Mouse (Mus musculus) ES-E14 (cell line): ENCODE results near the gene Stam. TPM values are rescaled to one million over a fixed set of nuclear protein-coding genes. Genes with fewer than 3 reads are reported as not detected.
A peak's percentile ranks its signal among the peaks of the same experiment; 100 is the strongest.

Experiments
- DNase-seq: peaks from one replicate; pipeline ENCODE4 v3.0.0-alpha.2; 2013; ENCODE audit warnings: low read depth, low spot score
- H3K27ac ChIP-seq: 2 replicates; pipeline ENCODE4 v1.5.1; 2012; ENCODE audit warnings: low read depth, mild to moderate bottlenecking, low read length, moderate library complexity, mixed read lengths; ENCODE audit not compliant: poor library complexity, insufficient read depth, severe bottlenecking
- H3K36me3 ChIP-seq: 2 replicates; pipeline ENCODE4 v1.6.1; 2012; ENCODE audit warnings: mild to moderate bottlenecking, low read length, moderate library complexity, mixed read lengths; ENCODE audit not compliant: control insufficient read depth, poor library complexity, insufficient read depth, severe bottlenecking
- H3K4me1 ChIP-seq, 2 experiments: fragments of 150-350 bp in 1 of 2; sonication (generic) in 1 of 2; 2 replicates each; pipeline ENCODE4 v1.6.1; 2012; ENCODE audit warnings: low read length in 2 of 2, mild to moderate bottlenecking in 1 of 2, mixed read lengths in 1 of 2; ENCODE audit not compliant: control insufficient read depth in 2 of 2, insufficient read depth in 2 of 2, poor library complexity in 1 of 2
- H3K4me3 ChIP-seq, 2 experiments: fragments of 150-350 bp in 1 of 2; sonication (generic) in 1 of 2; 2 replicates each; pipeline ENCODE4 v1.5.1; 2012; ENCODE audit warnings: low read length in 2 of 2, low read depth in 1 of 2, mild to moderate bottlenecking in 1 of 2, mixed read lengths in 1 of 2; ENCODE audit not compliant: insufficient read depth in 1 of 2, poor library complexity in 1 of 2, severe bottlenecking in 1 of 2
- H3K9ac ChIP-seq: 2 replicates; pipeline ENCODE4 v1.6.1; 2012; ENCODE audit warnings: low read depth, mild to moderate bottlenecking, low read length, mixed read lengths; ENCODE audit not compliant: poor library complexity, insufficient read depth, severe bottlenecking
- H3K9me3 ChIP-seq: fragments of 150-350 bp; sonication (generic); 2 replicates; pipeline ENCODE4 v1.6.1; 2012; ENCODE audit warnings: low read depth, mild to moderate bottlenecking, low read length; ENCODE audit not compliant: control insufficient read depth, insufficient read depth
- CHD2 ChIP-seq: IDR thresholded peaks from 2 replicates; pipeline ENCODE4 v1.6.1; 2014; ENCODE audit warnings: mild to moderate bottlenecking, low read depth, low read length, inconsistent platforms
- HCFC1 ChIP-seq: IDR thresholded peaks from 2 replicates; pipeline ENCODE4 v1.6.1; 2012; ENCODE audit warnings: low read length, inconsistent platforms, borderline replicate concordance; ENCODE audit not compliant: insufficient read depth
- MAFK ChIP-seq: IDR thresholded peaks from 2 replicates; pipeline ENCODE4 v1.6.1; 2014; ENCODE audit warnings: mild to moderate bottlenecking, low read depth, low read length, inconsistent platforms; ENCODE audit not compliant: insufficient read depth
- ZC3H11A ChIP-seq: IDR thresholded peaks from 2 replicates; pipeline ENCODE4 v1.6.1; 2012; ENCODE audit warnings: low read depth, mild to moderate bottlenecking, inconsistent platforms, low read length, borderline replicate concordance
- ZNF384 ChIP-seq: IDR thresholded peaks from 2 replicates; pipeline ENCODE4 v1.6.1; 2012; ENCODE audit warnings: low read depth, low read length, inconsistent platforms
- in situ Hi-C, 2 experiments: fragments of 600-800 bp; cut with MboI; formaldehyde crosslinking; loops; one replicate each; pipeline ENCODE4 v1.15.1; 2025; ENCODE audit warnings: low sequenced_read_pairs in 2 of 2, inconsistent platforms in 1 of 2; ENCODE audit not compliant: unreplicated experiment in 2 of 2
- total RNA-seq: library from RNA; depleted of rRNA; stranded (reverse); fragments of 300-350 nt; gene quantifications from 2 replicates; pipeline ENCODE4 v1.2.3, GENCODE M21; 2012; rRNA removed

Gene Stam
- total RNA-seq, result 40.5 and 48.6 TPM in 2 replicates

GRCm38 (mm10) chr2:14073362-14074220 is at the start of gene Stam:
Gene Stam, plus strand, starts transcription at chr2:14074098.
- Histone ChIP-seq H3K9me3 (no peaks in the 10 kb centered on the region), H3K4me3 (peak within 1 kb of the TSS; percentile 84 to 96), H3K9ac (peak within 1 kb of the TSS; percentile 99), H3K4me1 (peaks cover 0 to 5% of the 10 kb centered on the region in 2 experiments; a peak in 2 of 4 replicates), H3K36me3 (no peaks in the 10 kb centered on the region), H3K27ac (peak within 1 kb of the TSS; percentile 93)
- DNase-seq, result peak; percentile 84
- in situ Hi-C loops, result no loop called here
- TF ChIP-seq ZNF384 (peak; percentile 58; the same call in 1 of the 2 replicates), HCFC1 (no peak; the same call in 1 of the 2 replicates), MAFK (no peak)

- Histone ChIP-seq H3K4me3 (no peak overlapping the region), H3K27ac (no peak overlapping the region), H3K9ac (no peak overlapping the region), H3K36me3 (no peaks in the 10 kb centered on the region; the same call in 1 of the 2 replicates), H3K9me3 (no peaks in the 10 kb centered on the region), H3K4me1 (no peaks in the 10 kb centered on the region)
- in situ Hi-C loops, result no loop called here
- DNase-seq, result no peak
- TF ChIP-seq ZC3H11A (no peak), HCFC1 (no peak), CHD2 (no peak), ZNF384 (no peak)
Observed at GRCm38 (mm10) chr2:14041249-14041648, 32.6 kb upstream of the Stam start.

GRCm38 (mm10) chr2:14043011-14043410 is 30.9 kb upstream of the Stam start:
- no peak overlapping the region for H3K4me3 ChIP-seq
- no peak for TF ChIP-seq HCFC1
- no peak for TF ChIP-seq ZC3H11A
- TF ChIP-seq CHD2, result no peak
- TF ChIP-seq ZNF384, result no peak
- no peak for TF ChIP-seq MAFK
- no peaks in the 10 kb centered on the region for H3K9me3 ChIP-seq
- in situ Hi-C loops, result no loop called here
- no peaks in the 10 kb centered on the region; the same call in 1 of the 2 replicates for H3K36me3 ChIP-seq
- DNase-seq, result no peak
- H3K9ac ChIP-seq, result no peak overlapping the region
- no peaks in the 10 kb centered on the region for H3K4me1 ChIP-seq
- H3K27ac ChIP-seq, result no peak overlapping the region

GRCm38 (mm10) chr2:14043577-14044170 is 30.2 kb upstream of the Stam start:
- DNase-seq, result no peak
- no peaks in the 10 kb centered on the region for H3K9me3 ChIP-seq
- in situ Hi-C loops, result no loop called here
- no peak overlapping the region for H3K27ac ChIP-seq
- no peak overlapping the region for H3K4me3 ChIP-seq
- H3K9ac ChIP-seq, result no peak overlapping the region
- no peaks in the 10 kb centered on the region for H3K4me1 ChIP-seq
- TF ChIP-seq ZNF384 (no peak), CHD2 (no peak), MAFK (no peak), ZC3H11A (no peak)
- H3K36me3 ChIP-seq, result no peaks in the 10 kb centered on the region; the same call in 1 of the 2 replicates
